Mouse (Mus musculus): ENCODE data around the gene Ccdc47. TPM values are rescaled to one million over a fixed set of nuclear protein-coding genes. Genes with fewer than 3 reads are reported as not detected.

Ccdc47 gene
- total and polyA plus RNA-seq, 2 experiments from 2014 or later: 23.6 to 89.8 TPM

GRCm38 (mm10) chr11:106173228-106173627, 42.9 kb downstream of the Ccdc47 start:
- Histone ChIP-seq H3K27me3 (ENCODE audit: control insufficient read depth, insufficient read depth, low read length) (no peaks in the 10 kb centered on the region), H3K4me2 (ENCODE audit: low read depth, low read length) (no peak overlapping the region), H3K4me3 (ENCODE audit: low read depth, low read length) (no peak overlapping the region), H3K36me3 (replicated peaks; ENCODE audit: control insufficient read depth, insufficient read depth, low read length) (peaks cover 8% of the 10 kb centered on the region), H3K27ac (ENCODE audit: low read depth) (no peak overlapping the region), H3K9me3 (replicated peaks; ENCODE audit: control insufficient read depth, low read length) (no peaks in the 10 kb centered on the region), H3K9ac (replicated peaks; ENCODE audit: low read depth, low read length) (no peak overlapping the region), H3K4me1 (ENCODE audit: control insufficient read depth, insufficient read depth) (no peaks in the 10 kb centered on the region)
- TF ChIP-seq CTCF (IDR thresholded peaks at IDR 0.05; ENCODE audit: low read depth) (no peak), EP300 (IDR thresholded peaks at IDR 0.05; ENCODE audit: low read depth) (no peak)
- ATAC-seq (ENCODE audit: insufficient read depth, low read depth) (no peak), DNase-seq (ENCODE audit: low spot score) (no peak)
- WGBS: 88% methylated on average over 2 of the region's 2 CpGs

DNA sequence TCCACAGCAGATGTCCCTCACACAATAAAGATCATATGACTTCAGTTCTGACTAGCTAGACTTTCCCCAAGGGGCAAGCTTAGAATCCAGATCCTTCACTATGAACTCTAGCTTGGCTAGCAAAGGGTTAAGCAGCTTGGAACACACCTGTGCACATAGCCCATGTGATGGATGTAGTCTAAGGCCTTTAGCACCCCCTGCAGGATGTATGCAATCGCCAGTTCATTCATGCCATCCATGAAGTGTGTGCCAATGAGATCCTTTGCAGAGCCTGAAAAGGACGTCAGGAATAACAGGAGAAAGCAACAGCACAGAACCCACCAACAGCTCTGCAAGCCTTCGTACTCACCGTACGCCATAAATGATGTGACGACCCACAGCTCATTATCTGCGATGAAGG, 45.3 kb downstream of the Ccdc47 start:
- Histone ChIP-seq H3K4me2 (ENCODE audit: low read depth, low read length) (no peak overlapping the region), H3K27me3 (ENCODE audit: control insufficient read depth, insufficient read depth, low read length) (no peaks in the 10 kb centered on the region), H3K36me3 (replicated peaks; ENCODE audit: control insufficient read depth, insufficient read depth, low read length) (peaks cover 21% of the 10 kb centered on the region), H3K9ac (replicated peaks; ENCODE audit: low read depth, low read length) (no peak overlapping the region), H3K4me1 (ENCODE audit: control insufficient read depth, insufficient read depth) (no peaks in the 10 kb centered on the region), H3K27ac (ENCODE audit: low read depth) (no peak overlapping the region), H3K9me3 (replicated peaks; ENCODE audit: control insufficient read depth, low read length) (no peaks in the 10 kb centered on the region), H3K4me3 (ENCODE audit: low read depth, low read length) (no peak overlapping the region)
- WGBS: 75% methylated on average over 7 of the region's 7 CpGs
- TF ChIP-seq CTCF (IDR thresholded peaks at IDR 0.05; ENCODE audit: low read depth) (peak; percentile 42), EP300 (IDR thresholded peaks at IDR 0.05; ENCODE audit: low read depth) (no peak)
- DNase-seq (ENCODE audit: low spot score) (no peak), ATAC-seq (ENCODE audit: insufficient read depth, low read depth) (no peak)

DNA sequence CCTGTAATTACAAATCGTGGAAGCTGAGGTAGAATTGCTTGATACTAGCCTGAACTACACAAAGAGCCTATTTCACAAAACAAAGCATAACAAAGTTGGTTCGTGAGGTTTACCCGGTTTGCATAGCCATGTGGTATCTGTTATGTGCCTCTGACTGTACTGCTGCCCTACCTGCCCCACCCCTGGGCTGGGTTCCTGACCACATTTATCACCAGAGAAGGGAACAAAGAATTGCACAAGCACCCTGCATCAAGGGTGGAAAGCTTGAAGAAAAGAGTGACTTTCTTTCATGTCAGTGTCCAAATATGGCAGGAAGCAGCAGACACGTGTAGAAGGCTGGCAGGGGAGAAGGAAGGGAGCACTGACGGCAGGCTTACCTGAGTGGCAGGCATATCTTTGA, 48.7 kb downstream of the Ccdc47 start:
- DNase-seq (ENCODE audit: low spot score): no peak
- Histone ChIP-seq H3K4me3 (ENCODE audit: low read depth, low read length) (no peak overlapping the region), H3K4me1 (ENCODE audit: control insufficient read depth, insufficient read depth) (no peaks in the 10 kb centered on the region), H3K9ac (replicated peaks; ENCODE audit: low read depth, low read length) (no peak overlapping the region), H3K27me3 (ENCODE audit: control insufficient read depth, insufficient read depth, low read length) (no peaks in the 10 kb centered on the region), H3K9me3 (replicated peaks; ENCODE audit: control insufficient read depth, low read length) (no peaks in the 10 kb centered on the region), H3K27ac (ENCODE audit: low read depth) (no peak overlapping the region), H3K4me2 (ENCODE audit: low read depth, low read length) (no peak overlapping the region), H3K36me3 (replicated peaks; ENCODE audit: control insufficient read depth, insufficient read depth, low read length) (peaks cover 30% of the 10 kb centered on the region)
- TF ChIP-seq CTCF (IDR thresholded peaks at IDR 0.05; ENCODE audit: low read depth) (no peak), EP300 (IDR thresholded peaks at IDR 0.05; ENCODE audit: low read depth) (no peak)
- 62% methylated on average over 5 of the region's 5 CpGs for WGBS
- no peak for ATAC-seq (ENCODE audit: insufficient read depth, low read depth)

- no peak overlapping the region for H3K4me3 ChIP-seq (ENCODE audit: low read depth, low read length)
- DNase-seq (ENCODE audit: low spot score): no peak
- ATAC-seq (ENCODE audit: insufficient read depth, low read depth): no peak
- 81% methylated on average over 16 of the region's 16 CpGs for WGBS
- no peaks in the 10 kb centered on the region for H3K4me1 ChIP-seq (ENCODE audit: control insufficient read depth, insufficient read depth)
- TF ChIP-seq EP300 (IDR thresholded peaks at IDR 0.05; ENCODE audit: low read depth) (no peak), CTCF (IDR thresholded peaks at IDR 0.05; ENCODE audit: low read depth) (no peak)
- H3K36me3 ChIP-seq (replicated peaks; ENCODE audit: control insufficient read depth, insufficient read depth, low read length): peaks cover 30% of the 10 kb centered on the region
- no peaks in the 10 kb centered on the region for H3K27me3 ChIP-seq (ENCODE audit: control insufficient read depth, insufficient read depth, low read length)
- no peaks in the 10 kb centered on the region for H3K9me3 ChIP-seq (replicated peaks; ENCODE audit: control insufficient read depth, low read length)
- peak overlapping the region; percentile 8; the same call in 1 of the 2 replicates for H3K4me2 ChIP-seq (ENCODE audit: low read depth, low read length)
- no peak overlapping the region for H3K9ac ChIP-seq (replicated peaks; ENCODE audit: low read depth, low read length)
- peak overlapping the region; percentile 54; the same call in 1 of the 2 replicates for H3K27ac ChIP-seq (ENCODE audit: low read depth)
Observed at GRCm38 (mm10) chr11:106164601-106165180, 51.5 kb downstream of the Ccdc47 start.

DNA sequence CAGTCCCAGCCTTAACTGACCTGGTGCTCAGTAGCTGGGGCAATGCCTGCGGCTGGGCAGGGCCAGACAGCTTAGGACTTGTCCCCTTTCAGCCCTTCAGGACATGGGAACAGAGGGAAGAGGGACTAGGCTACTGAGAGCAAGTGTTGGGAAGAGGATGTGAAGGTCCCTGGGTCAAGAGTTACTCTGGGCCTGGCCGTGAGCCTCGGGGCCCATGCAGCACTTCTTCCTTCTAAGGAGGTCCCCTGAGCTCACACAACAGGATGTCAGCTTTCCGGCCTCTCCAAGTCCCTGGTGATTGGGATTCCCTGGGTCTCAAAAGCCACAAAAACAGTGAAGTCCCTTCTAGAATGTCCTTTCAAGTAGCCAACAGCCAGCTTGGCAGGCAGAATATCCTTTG, 52.6 kb downstream of the Ccdc47 start:
- DNase-seq (ENCODE audit: low spot score): no peak
- H3K36me3 ChIP-seq (replicated peaks; ENCODE audit: control insufficient read depth, insufficient read depth, low read length): peaks cover 24% of the 10 kb centered on the region

DNA sequence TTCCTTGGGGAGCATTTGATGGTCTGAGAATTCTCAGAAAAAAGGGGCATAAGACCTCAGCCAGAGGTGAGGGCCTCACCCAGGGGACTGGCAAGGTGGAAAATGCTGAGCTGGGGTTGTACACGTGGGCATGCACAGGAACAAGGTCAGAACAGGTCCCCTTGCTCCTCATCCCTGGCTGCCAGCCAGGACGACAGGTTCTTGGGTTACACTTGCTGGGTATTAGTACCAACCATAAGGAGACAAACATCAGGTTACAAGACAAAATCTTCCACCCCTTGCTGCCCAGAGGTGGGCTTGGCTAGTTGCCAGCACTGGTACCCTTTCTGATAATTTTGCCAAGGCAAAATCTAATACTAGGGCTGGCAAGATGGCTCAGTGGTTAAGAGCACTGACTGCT, 53.9 kb downstream of the Ccdc47 start:
- Histone ChIP-seq H3K27ac (ENCODE audit: low read depth) (no peak overlapping the region), H3K36me3 (replicated peaks; ENCODE audit: control insufficient read depth, insufficient read depth, low read length) (peaks cover 12% of the 10 kb centered on the region; the same call in 1 of the 2 replicates), H3K9ac (replicated peaks; ENCODE audit: low read depth, low read length) (no peak overlapping the region), H3K4me1 (ENCODE audit: control insufficient read depth, insufficient read depth) (no peaks in the 10 kb centered on the region), H3K9me3 (replicated peaks; ENCODE audit: control insufficient read depth, low read length) (no peaks in the 10 kb centered on the region), H3K27me3 (ENCODE audit: control insufficient read depth, insufficient read depth, low read length) (no peaks in the 10 kb centered on the region), H3K4me2 (ENCODE audit: low read depth, low read length) (no peak overlapping the region), H3K4me3 (ENCODE audit: low read depth, low read length) (no peak overlapping the region)
- TF ChIP-seq EP300 (IDR thresholded peaks at IDR 0.05; ENCODE audit: low read depth): no peak
- TF ChIP-seq CTCF (IDR thresholded peaks at IDR 0.05; ENCODE audit: low read depth): no peak
- ATAC-seq (ENCODE audit: insufficient read depth, low read depth) (no peak), DNase-seq (ENCODE audit: low spot score) (no peak)
- WGBS: 72% methylated on average over 2 of the region's 2 CpGs

More for the DNA sequence above, 52.6 kb downstream of the Ccdc47 start:
- Histone ChIP-seq H3K4me2 (ENCODE audit: low read depth, low read length) (no peak overlapping the region), H3K27me3 (ENCODE audit: control insufficient read depth, insufficient read depth, low read length) (no peaks in the 10 kb centered on the region), H3K4me1 (ENCODE audit: control insufficient read depth, insufficient read depth) (no peaks in the 10 kb centered on the region), H3K9ac (replicated peaks; ENCODE audit: low read depth, low read length) (no peak overlapping the region), H3K27ac (ENCODE audit: low read depth) (peak overlapping the region; percentile 54; the same call in 1 of the 2 replicates), H3K9me3 (replicated peaks; ENCODE audit: control insufficient read depth, low read length) (no peaks in the 10 kb centered on the region), H3K4me3 (ENCODE audit: low read depth, low read length) (no peak overlapping the region)
- no peak for TF ChIP-seq EP300 (IDR thresholded peaks at IDR 0.05; ENCODE audit: low read depth)
- TF ChIP-seq CTCF (IDR thresholded peaks at IDR 0.05; ENCODE audit: low read depth): no peak
- ATAC-seq (ENCODE audit: insufficient read depth, low read depth): no peak
- WGBS: 61% methylated on average over 4 of the region's 4 CpGs

Data from heart, postnatal 0 days (tissue).